Mouse (Mus musculus): ENCODE results near the gene Psma6.

Psma6 gene

DNA sequence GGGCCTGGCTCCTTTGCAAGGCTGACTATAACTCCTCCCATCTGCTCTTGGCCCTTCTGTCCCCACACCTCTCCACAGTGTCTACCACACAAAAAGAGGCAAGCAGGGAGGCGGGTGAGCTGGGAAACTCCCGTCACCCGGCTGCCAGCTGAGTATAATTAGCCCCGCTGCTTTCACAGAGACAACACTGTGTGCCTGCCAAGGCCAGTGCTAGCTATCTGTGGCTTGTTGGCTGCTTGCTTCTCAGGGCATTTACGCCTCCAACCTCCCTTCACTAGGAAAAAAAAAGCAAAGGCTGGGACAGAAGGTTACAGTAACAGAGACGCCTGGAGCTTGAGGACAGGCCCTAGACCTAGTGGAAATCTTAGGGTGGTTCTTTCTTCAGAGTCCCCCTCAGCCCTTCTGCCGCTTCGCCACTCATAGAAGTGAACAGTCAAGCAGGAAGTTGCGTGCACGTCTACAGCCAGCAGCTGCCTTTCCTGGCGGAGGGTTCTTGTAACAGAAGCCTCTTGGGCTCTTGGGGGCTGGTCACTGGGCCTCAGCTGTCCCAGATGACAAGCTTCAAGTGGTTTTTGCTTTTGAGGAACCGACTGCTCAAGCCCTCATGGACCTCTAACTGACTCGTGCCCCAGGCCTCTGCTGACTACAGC lies 62.8 kb downstream of the Psma6 start:
- H3K9me3 ChIP-seq (ENCODE audit: low read length) = no peaks in the 10 kb centered on the region
- peaks cover 66% of the 10 kb centered on the region for H3K4me1 ChIP-seq (replicated peaks; ENCODE audit: low read depth, low read length)
- no peaks in the 10 kb centered on the region for H3K36me3 ChIP-seq (ENCODE audit: insufficient read depth, low read length)
- H3K27me3 ChIP-seq (ENCODE audit: insufficient read depth, low read length) = peaks cover 2% of the 10 kb centered on the region; the same call in 1 of the 2 replicates
- peak overlapping the region; percentile 52 for H3K4me3 ChIP-seq (replicated peaks; ENCODE audit: low read length)
- TF ChIP-seq CTCF (conservative IDR thresholded peaks at IDR 0.05; ENCODE audit: low read length) (no peak), POU5F1 (IDR thresholded peaks at IDR 0.05; ENCODE audit: borderline replicate concordance, low read length) (no peak), NANOG (IDR thresholded peaks at IDR 0.05; ENCODE audit: borderline replicate concordance, low read length) (no peak)

DNA sequence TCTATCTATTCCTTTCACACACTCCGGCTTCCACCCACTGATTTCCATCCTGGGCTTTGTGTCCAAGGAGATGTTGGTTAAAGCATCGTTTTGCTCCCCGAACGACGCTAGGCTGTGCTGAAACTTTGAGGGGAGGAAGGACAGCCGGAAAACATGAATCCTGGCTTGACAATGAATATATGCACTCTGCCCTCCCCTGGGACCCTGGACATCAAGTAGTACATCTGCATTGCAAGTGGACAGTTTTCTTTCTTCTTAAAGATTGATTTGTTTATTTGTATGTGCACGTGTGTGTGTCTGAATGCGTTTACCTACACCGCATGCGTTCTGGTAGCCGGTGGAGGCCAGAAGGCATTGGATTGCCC lies 63.4 kb downstream of the Psma6 start:
- Histone ChIP-seq H3K36me3 (ENCODE audit: insufficient read depth, low read length) (no peaks in the 10 kb centered on the region), H3K4me1 (replicated peaks; ENCODE audit: low read depth, low read length) (peaks cover 64% of the 10 kb centered on the region), H3K9me3 (ENCODE audit: low read length) (no peaks in the 10 kb centered on the region), H3K4me3 (replicated peaks; ENCODE audit: low read length) (peak overlapping the region; percentile 52), H3K27me3 (ENCODE audit: insufficient read depth, low read length) (peaks cover 2% of the 10 kb centered on the region; the same call in 1 of the 2 replicates)
- TF ChIP-seq CTCF (conservative IDR thresholded peaks at IDR 0.05; ENCODE audit: low read length) (no peak), NANOG (IDR thresholded peaks at IDR 0.05; ENCODE audit: borderline replicate concordance, low read length) (no peak), POU5F1 (IDR thresholded peaks at IDR 0.05; ENCODE audit: borderline replicate concordance, low read length) (no peak)

DNA sequence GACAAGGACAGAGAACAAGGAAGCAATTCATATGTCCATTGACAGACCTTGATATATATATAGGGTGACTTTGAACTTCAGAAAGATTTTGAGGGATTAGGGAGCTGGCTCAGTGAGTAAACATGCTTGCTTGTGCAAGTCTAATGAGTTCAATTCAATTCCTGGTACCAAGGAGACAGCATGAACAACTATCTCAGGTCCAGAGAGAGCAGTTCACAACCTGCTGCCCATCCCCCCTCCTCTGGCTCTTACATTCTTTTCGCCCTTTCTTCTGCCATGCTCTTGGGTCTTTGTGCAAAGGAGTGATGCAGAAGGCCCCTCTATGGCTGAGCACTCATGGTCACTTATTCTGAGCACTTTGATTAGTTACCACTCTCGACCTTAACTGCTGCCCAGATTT lies 64.4 kb downstream of the Psma6 start:
- no peak for TF ChIP-seq NANOG (IDR thresholded peaks at IDR 0.05; ENCODE audit: borderline replicate concordance, low read length)
- no peak for TF ChIP-seq CTCF (conservative IDR thresholded peaks at IDR 0.05; ENCODE audit: low read length)
- no peak for TF ChIP-seq POU5F1 (IDR thresholded peaks at IDR 0.05; ENCODE audit: borderline replicate concordance, low read length)

DNA sequence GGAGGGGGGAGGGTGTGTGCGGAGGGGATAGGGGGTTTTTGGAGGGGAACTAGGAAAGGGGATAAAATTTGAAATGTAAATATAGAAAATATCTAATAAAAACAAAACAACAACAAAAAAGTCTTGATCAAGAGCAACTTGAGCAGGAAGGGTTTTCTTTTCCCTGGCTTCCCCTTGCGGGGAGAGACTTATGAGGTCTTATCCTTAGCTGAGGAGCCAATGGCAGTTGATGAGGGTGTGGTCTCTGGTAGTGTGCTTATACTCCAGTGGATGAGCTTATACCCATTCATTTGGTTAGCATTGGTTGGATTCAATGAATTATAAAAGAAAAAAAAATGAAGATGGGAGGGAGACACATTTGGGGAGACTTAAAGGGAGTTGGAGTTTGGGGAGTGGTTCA lies 65.0 kb downstream of the Psma6 start:
- H3K4me1 ChIP-seq (replicated peaks; ENCODE audit: low read depth, low read length) = peaks cover 47% of the 10 kb centered on the region
- no peaks in the 10 kb centered on the region for H3K9me3 ChIP-seq (ENCODE audit: low read length)
- TF ChIP-seq CTCF (conservative IDR thresholded peaks at IDR 0.05; ENCODE audit: low read length) (no peak), NANOG (IDR thresholded peaks at IDR 0.05; ENCODE audit: borderline replicate concordance, low read length) (no peak)
- peaks cover 2% of the 10 kb centered on the region; the same call in 1 of the 2 replicates for H3K27me3 ChIP-seq (ENCODE audit: insufficient read depth, low read length)
- H3K36me3 ChIP-seq (ENCODE audit: insufficient read depth, low read length) = no peaks in the 10 kb centered on the region
- H3K4me3 ChIP-seq (replicated peaks; ENCODE audit: low read length) = no peak overlapping the region

More for the DNA sequence above, 64.4 kb downstream of the Psma6 start:
- Histone ChIP-seq H3K27me3 (ENCODE audit: insufficient read depth, low read length) (peaks cover 2% of the 10 kb centered on the region; the same call in 1 of the 2 replicates), H3K9me3 (ENCODE audit: low read length) (no peaks in the 10 kb centered on the region), H3K4me3 (replicated peaks; ENCODE audit: low read length) (no peak overlapping the region), H3K4me1 (replicated peaks; ENCODE audit: low read depth, low read length) (peaks cover 53% of the 10 kb centered on the region), H3K36me3 (ENCODE audit: insufficient read depth, low read length) (no peaks in the 10 kb centered on the region)

DNA sequence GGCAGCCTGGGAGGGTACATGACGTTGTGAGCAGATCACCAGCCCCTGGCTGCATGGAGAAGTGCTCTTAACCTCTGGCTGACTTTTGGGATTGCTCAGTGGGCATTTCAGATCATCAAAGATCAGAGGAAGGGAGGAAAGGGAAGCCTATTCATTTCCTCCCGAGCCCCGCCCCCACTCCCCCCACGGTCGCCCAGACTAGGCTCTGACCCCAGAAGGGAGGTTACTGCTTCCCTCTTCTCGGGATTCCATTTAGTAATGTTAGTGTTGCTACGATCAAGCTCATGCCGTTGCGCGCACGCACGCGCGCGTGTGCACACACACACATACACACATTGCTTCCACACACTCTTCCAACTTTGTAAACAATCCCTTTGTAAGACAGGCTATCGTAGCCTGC lies 66.4 kb downstream of the Psma6 start:
- Histone ChIP-seq H3K4me3 (replicated peaks; ENCODE audit: low read length) (peak overlapping the region; percentile 43), H3K4me1 (replicated peaks; ENCODE audit: low read depth, low read length) (peaks cover 46% of the 10 kb centered on the region), H3K9me3 (ENCODE audit: low read length) (no peaks in the 10 kb centered on the region), H3K36me3 (ENCODE audit: insufficient read depth, low read length) (no peaks in the 10 kb centered on the region), H3K27me3 (ENCODE audit: insufficient read depth, low read length) (no peaks in the 10 kb centered on the region; the same call in 1 of the 2 replicates)
- TF ChIP-seq NANOG (IDR thresholded peaks at IDR 0.05; ENCODE audit: borderline replicate concordance, low read length) (no peak), CTCF (conservative IDR thresholded peaks at IDR 0.05; ENCODE audit: low read length) (no peak), POU5F1 (IDR thresholded peaks at IDR 0.05; ENCODE audit: borderline replicate concordance, low read length) (no peak)

DNA sequence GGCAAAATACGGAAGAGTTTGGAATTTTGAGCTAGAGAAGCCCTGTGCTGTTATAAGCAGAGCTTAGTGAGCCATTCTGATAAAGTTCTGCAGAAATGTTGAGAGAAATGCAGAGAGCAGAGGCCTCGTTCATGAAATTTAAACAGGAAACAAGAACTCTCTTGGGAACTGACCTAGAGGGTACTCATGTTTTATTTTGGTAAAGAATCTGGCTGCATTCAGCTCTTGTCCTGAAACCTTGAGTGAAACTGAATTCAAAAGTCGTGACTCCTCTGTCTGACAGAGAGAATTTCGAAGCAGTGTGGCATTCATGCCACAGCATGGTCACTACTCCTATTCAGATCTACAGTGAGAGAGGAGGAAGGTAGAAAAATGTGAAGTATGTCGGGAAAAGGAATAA lies 68.8 kb downstream of the Psma6 start:
- no peak for TF ChIP-seq NANOG (IDR thresholded peaks at IDR 0.05; ENCODE audit: borderline replicate concordance, low read length)
- H3K4me1 ChIP-seq (replicated peaks; ENCODE audit: low read depth, low read length) = peaks cover 45% of the 10 kb centered on the region
- H3K36me3 ChIP-seq (ENCODE audit: insufficient read depth, low read length) = no peaks in the 10 kb centered on the region
- no peak overlapping the region for H3K4me3 ChIP-seq (replicated peaks; ENCODE audit: low read length)
- H3K27me3 ChIP-seq (ENCODE audit: insufficient read depth, low read length) = peaks cover 1% of the 10 kb centered on the region; the same call in 1 of the 2 replicates
- H3K9me3 ChIP-seq (ENCODE audit: low read length) = no peaks in the 10 kb centered on the region

DNA sequence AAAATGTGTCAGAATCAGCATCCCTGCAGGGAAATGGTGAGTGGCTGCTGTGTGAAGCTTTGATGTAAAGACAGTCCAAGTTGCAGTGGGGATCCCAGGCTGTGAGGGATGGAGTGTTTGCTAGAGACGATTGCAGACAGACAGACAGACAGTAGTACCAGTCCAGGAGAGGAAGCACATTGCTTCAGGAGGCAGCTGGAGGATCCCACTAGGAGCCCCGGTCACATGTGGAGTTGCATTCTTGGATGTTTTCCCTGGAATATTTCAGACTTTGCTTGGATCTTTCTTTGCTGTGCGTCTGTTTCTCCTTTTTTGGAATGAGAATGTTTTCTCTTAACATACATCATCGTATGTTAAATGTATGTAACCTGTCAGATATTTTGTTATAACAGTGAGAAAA lies 69.9 kb downstream of the Psma6 start:
- H3K27me3 ChIP-seq (ENCODE audit: insufficient read depth, low read length) = peaks cover 7% of the 10 kb centered on the region; the same call in 1 of the 2 replicates
- no peaks in the 10 kb centered on the region for H3K9me3 ChIP-seq (ENCODE audit: low read length)
- peaks cover 50% of the 10 kb centered on the region for H3K4me1 ChIP-seq (replicated peaks; ENCODE audit: low read depth, low read length)
- H3K4me3 ChIP-seq (replicated peaks; ENCODE audit: low read length) = no peak overlapping the region
- H3K36me3 ChIP-seq (ENCODE audit: insufficient read depth, low read length) = no peaks in the 10 kb centered on the region
- TF ChIP-seq POU5F1 (IDR thresholded peaks at IDR 0.05; ENCODE audit: borderline replicate concordance, low read length) (no peak), NANOG (IDR thresholded peaks at IDR 0.05; ENCODE audit: borderline replicate concordance, low read length) (no peak), CTCF (conservative IDR thresholded peaks at IDR 0.05; ENCODE audit: low read length) (no peak)

DNA sequence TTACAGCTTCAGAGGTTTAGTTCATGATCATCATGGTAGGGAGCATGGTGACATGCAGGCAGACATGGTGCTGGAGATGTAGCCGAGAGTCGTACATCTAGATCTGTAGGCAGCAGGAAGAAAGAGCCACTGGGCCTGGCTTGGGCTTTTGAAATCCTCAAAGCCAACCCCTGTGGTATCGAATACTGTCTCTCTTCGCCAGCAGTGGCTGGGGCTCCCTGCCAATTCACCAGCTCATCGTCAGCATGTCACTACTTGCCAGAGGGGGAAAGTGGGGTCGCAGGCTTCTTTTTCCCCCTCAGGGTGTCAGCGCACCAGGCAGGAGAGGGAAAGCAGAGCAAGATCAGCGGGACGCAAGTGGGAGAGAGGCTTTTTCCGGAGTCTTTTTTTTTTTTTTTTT lies 71.2 kb downstream of the Psma6 start:
- no peaks in the 10 kb centered on the region for H3K36me3 ChIP-seq (ENCODE audit: insufficient read depth, low read length)
- H3K27me3 ChIP-seq (ENCODE audit: insufficient read depth, low read length) = peaks cover 7% of the 10 kb centered on the region; the same call in 1 of the 2 replicates
- H3K4me3 ChIP-seq (replicated peaks; ENCODE audit: low read length) = 0 out of 2 replicates have a peak overlapping the region, but pooled peaks have one; percentile 35
- TF ChIP-seq NANOG (IDR thresholded peaks at IDR 0.05; ENCODE audit: borderline replicate concordance, low read length) = no peak
- no peak for TF ChIP-seq POU5F1 (IDR thresholded peaks at IDR 0.05; ENCODE audit: borderline replicate concordance, low read length)
- no peak for TF ChIP-seq CTCF (conservative IDR thresholded peaks at IDR 0.05; ENCODE audit: low read length)
- H3K9me3 ChIP-seq (ENCODE audit: low read length) = no peaks in the 10 kb centered on the region
- peaks cover 45% of the 10 kb centered on the region for H3K4me1 ChIP-seq (replicated peaks; ENCODE audit: low read depth, low read length)

DNA sequence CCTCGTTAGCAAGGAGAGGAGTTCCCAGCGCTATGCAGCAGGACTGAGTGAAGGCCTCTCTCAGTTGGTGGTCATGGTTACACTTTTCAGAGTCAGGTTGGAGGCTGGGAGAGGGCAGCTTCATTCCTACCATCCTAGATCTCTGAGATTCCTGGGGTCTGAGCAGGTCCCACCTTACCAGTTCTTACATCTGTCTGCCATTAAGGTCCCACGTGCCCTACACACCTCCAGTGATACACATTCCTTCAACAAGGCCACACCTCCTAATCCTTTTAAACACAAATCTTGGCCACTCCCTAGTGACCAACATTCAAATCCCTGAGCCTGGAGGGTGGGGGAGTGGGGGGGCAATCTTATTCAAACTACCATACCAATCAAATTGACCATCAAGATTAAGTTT lies 72.1 kb downstream of the Psma6 start:
- TF ChIP-seq NANOG (IDR thresholded peaks at IDR 0.05; ENCODE audit: borderline replicate concordance, low read length) = no peak
- TF ChIP-seq POU5F1 (IDR thresholded peaks at IDR 0.05; ENCODE audit: borderline replicate concordance, low read length) = no peak
- no peak for TF ChIP-seq CTCF (conservative IDR thresholded peaks at IDR 0.05; ENCODE audit: low read length)
- Histone ChIP-seq H3K4me1 (replicated peaks; ENCODE audit: low read depth, low read length) (peaks cover 43% of the 10 kb centered on the region), H3K9me3 (ENCODE audit: low read length) (no peaks in the 10 kb centered on the region), H3K27me3 (ENCODE audit: insufficient read depth, low read length) (peaks cover 7% of the 10 kb centered on the region; the same call in 1 of the 2 replicates), H3K4me3 (replicated peaks; ENCODE audit: low read length) (0 out of 2 replicates have a peak overlapping the region, but pooled peaks have one; percentile 13), H3K36me3 (ENCODE audit: insufficient read depth, low read length) (no peaks in the 10 kb centered on the region)

All from E14TG2a.4 (cell line).